Mouse (Mus musculus): ENCODE measurements at regions not wholly inside any gene's neighbourhood (a gene's known extent, or its start where the extent isn't known, plus 50 kb on each side); places are given as distances from the start of the nearest gene placed in this dataset.

DNA sequence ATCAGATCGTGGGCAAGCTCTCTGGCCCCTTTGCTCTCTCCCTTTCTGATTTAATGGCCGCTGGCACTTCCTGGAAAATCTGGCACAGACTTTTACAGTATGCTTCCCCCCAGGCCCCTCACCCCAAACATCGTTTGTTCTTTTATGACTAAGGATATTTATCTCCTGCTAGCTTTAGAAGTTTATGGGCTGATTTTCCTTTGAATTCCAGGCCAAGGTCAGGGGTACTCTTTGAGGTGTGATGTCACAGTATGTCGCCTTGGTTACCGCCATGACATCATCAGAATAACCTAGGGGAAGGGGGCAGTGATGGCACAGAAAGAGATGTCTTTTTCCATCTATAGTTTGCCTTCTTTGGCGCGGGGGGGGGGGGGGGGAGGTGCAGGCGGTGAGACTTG is 73.5 kb upstream of the Tbx3 start:
- TF ChIP-seq CTCF (IDR thresholded peaks at IDR 0.05; ENCODE audit: insufficient read depth, low read depth, low read length) (no peak), POLR2A (IDR thresholded peaks at IDR 0.05; ENCODE audit: insufficient read depth, low read depth, low read length) (no peak)
